Mouse (Mus musculus) kidney, embryonic 16.5 days (tissue): ENCODE data around the gene Cubn. TPM values are rescaled to one million over a fixed set of nuclear protein-coding genes. Genes with fewer than 3 reads are reported as not detected.

Experiments used
- ATAC-seq: fragments of 200-750 bp; cut with Nextera tagmentation; 2 replicates; pipeline ENCODE4 v1.8.0; 2017; ENCODE audit warnings: moderate TSS enrichment; ENCODE audit not compliant: low FRiP score, low TSS enrichment
- H3K27ac ChIP-seq: fragments of 300-500 bp; sonication (generic); 2 replicates; pipeline ENCODE4 v1.5.1; 2014; ENCODE audit warnings: low read length
- H3K27me3 ChIP-seq: fragments of 300-500 bp; sonication (generic); 2 replicates; pipeline ENCODE4 v1.6.1; 2014; ENCODE audit warnings: low read length, control low read depth, mixed read lengths; ENCODE audit not compliant: insufficient read depth
- H3K36me3 ChIP-seq: fragments of 300-500 bp; sonication (generic); 2 replicates; pipeline ENCODE4 v1.6.1; 2014; ENCODE audit warnings: low read length, control low read depth, mixed read lengths; ENCODE audit not compliant: insufficient read depth
- H3K4me1 ChIP-seq: fragments of 300-500 bp; sonication (generic); 2 replicates; pipeline ENCODE4 v1.6.1; 2014; ENCODE audit warnings: low read length, control low read depth, mixed read lengths; ENCODE audit not compliant: insufficient read depth
- H3K4me2 ChIP-seq: fragments of 300-500 bp; sonication (generic); replicated peaks from 2 replicates; pipeline ENCODE4 v1.6.1; 2014; ENCODE audit warnings: low read depth, low read length
- H3K4me3 ChIP-seq: fragments of 300-500 bp; sonication (generic); 2 replicates; pipeline ENCODE4 v1.5.1; 2014; ENCODE audit warnings: mild to moderate bottlenecking, low read length
- H3K9ac ChIP-seq: fragments of 300-500 bp; sonication (generic); replicated peaks from 2 replicates; pipeline ENCODE4 v1.6.1; 2014; ENCODE audit warnings: low read length
- H3K9me3 ChIP-seq: fragments of 300-500 bp; sonication (generic); 2 replicates; pipeline ENCODE4 v1.6.1; 2016; ENCODE audit warnings: low read length, control low read depth
- WGBS: fragments of 180-500 bp; shearing (Covaris S2); extraction: QIAGEN DNeasy Blood & Tissue Kit; methylation state at CpG from one replicate; pipeline ENCODE4 v1.1.7; 2014; 5-methylcytosine and 5-hydroxymethylcytosine counted together
- polyA plus RNA-seq: library from polyadenylated mRNA; unstranded; fragments of >200 nt; fragmentation: Nextera tagmentation; extraction: Ambion mirVana; gene quantifications from 2 replicates; pipeline ENCODE4 v1.2.1, GENCODE M21; 2015

Cubn gene
- polyA plus RNA-seq, 1 experiment from 2014 or later, result 7.9 TPM

- no peaks in the 10 kb centered on the region for H3K27me3 ChIP-seq
- 85% methylated on average over 2 of the region's 2 CpGs for WGBS
- H3K9me3 ChIP-seq, result no peaks in the 10 kb centered on the region
- H3K4me2 ChIP-seq, result no peak overlapping the region
- no peaks in the 10 kb centered on the region for H3K4me1 ChIP-seq
- H3K9ac ChIP-seq, result no peak overlapping the region
- no peak for ATAC-seq
- no peaks in the 10 kb centered on the region for H3K36me3 ChIP-seq
- no peak overlapping the region for H3K4me3 ChIP-seq
- no peak overlapping the region for H3K27ac ChIP-seq
Measured at GRCm38 (mm10) chr2:13526205-13526604, 34.6 kb upstream of the Cubn start.

DNA sequence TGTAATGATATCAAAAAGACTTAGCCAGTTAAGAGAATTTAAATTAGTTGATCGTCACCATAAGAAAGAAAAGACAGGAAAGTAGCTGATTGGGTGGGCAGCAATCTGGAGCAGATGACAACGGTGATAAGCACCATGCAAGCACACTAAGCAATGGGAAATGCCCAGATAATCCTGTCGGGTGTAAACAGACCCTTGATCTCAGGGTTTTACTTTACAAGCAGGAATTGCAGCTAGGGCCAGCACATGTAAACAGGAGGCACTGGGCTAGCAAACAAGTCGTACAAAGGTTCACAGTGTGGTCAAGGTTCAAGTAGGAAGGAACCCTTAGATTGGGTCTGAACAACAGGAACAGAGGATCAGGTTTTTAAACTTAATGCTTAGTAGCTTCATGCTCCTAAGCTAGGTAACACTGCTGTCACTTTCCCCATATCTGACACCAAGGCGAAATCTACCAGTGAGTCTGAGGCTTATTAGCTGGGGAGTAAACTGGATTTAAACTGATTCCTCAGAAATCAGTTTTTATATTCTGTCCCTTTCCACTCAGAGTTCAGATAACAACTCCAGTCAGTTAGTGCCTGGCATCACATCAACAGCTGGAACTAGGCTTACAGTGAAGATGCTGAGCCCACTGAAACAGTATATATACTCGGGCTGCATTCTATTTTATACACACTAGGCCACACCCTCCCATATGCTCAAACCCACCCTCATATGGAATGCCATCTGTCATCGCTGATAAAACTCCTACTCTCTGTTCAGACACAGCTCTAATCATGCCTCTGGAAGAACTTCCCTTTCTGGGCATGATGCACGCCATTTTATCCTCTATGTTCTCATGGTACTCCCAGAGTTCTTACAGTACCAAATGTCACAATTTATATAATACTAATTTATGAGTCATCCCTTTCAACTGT, 32.2 kb upstream of the Cubn start:
- WGBS, result 69% methylated on average over 8 of the region's 8 CpGs
- Histone ChIP-seq H3K4me3 (no peak overlapping the region), H3K9me3 (no peaks in the 10 kb centered on the region), H3K4me1 (no peaks in the 10 kb centered on the region), H3K9ac (no peak overlapping the region), H3K27me3 (no peaks in the 10 kb centered on the region), H3K27ac (no peak overlapping the region), H3K4me2 (no peak overlapping the region), H3K36me3 (no peaks in the 10 kb centered on the region)
- ATAC-seq, result no peak

- Histone ChIP-seq H3K4me1 (no peaks in the 10 kb centered on the region), H3K9me3 (no peaks in the 10 kb centered on the region), H3K36me3 (0 out of 2 replicates have a peak, but pooled peaks cover 4% of the 10 kb centered on the region), H3K9ac (no peak overlapping the region), H3K4me2 (no peak overlapping the region), H3K27ac (no peak overlapping the region), H3K27me3 (no peaks in the 10 kb centered on the region), H3K4me3 (no peak overlapping the region)
- WGBS, result 60% methylated on average over 8 of the region's 8 CpGs
- no peak for ATAC-seq
Measured at GRCm38 (mm10) chr2:13522106-13522505, 30.5 kb upstream of the Cubn start.

- no peak for ATAC-seq
- 74% methylated on average over 4 of the region's 4 CpGs for WGBS
Measured at GRCm38 (mm10) chr2:13514949-13515348, 23.3 kb upstream of the Cubn start.

DNA sequence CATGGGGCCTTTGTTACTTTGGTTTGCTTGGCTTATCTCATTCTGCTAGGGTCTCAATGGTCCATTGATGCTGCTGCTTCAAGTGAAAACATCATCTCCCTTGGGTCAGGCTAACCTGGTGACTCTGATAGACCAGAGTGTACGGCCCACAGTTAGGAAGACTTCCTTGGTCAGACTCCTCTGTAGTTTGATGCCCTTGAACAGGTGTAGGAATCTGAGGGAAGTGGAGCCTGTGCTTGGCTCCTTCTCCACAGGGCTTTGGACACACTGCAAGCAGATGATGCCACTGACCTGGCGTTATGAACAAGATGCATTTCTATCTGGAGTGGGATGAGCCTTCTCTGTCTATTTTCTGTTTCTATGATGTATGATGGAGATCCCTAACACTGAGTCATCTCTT, 11.1 kb upstream of the Cubn start:
- no peak for ATAC-seq
- H3K4me1 ChIP-seq, result no peaks in the 10 kb centered on the region
- WGBS, result 93% methylated on average over 2 of the region's 2 CpGs
- H3K36me3 ChIP-seq, result no peaks in the 10 kb centered on the region
- H3K4me2 ChIP-seq, result no peak overlapping the region
- no peaks in the 10 kb centered on the region for H3K27me3 ChIP-seq
- no peaks in the 10 kb centered on the region for H3K9me3 ChIP-seq
- no peak overlapping the region for H3K4me3 ChIP-seq
- H3K27ac ChIP-seq, result no peak overlapping the region
- no peak overlapping the region for H3K9ac ChIP-seq

More at GRCm38 (mm10) chr2:13514949-13515348, 23.3 kb upstream of the Cubn start:
- no peak overlapping the region for H3K9ac ChIP-seq
- no peaks in the 10 kb centered on the region for H3K9me3 ChIP-seq
- H3K4me1 ChIP-seq, result no peaks in the 10 kb centered on the region
- H3K27ac ChIP-seq, result no peak overlapping the region
- H3K4me3 ChIP-seq, result no peak overlapping the region
- no peaks in the 10 kb centered on the region for H3K27me3 ChIP-seq
- H3K4me2 ChIP-seq, result no peak overlapping the region
- H3K36me3 ChIP-seq, result 0 out of 2 replicates have a peak, but pooled peaks cover 4% of the 10 kb centered on the region

DNA sequence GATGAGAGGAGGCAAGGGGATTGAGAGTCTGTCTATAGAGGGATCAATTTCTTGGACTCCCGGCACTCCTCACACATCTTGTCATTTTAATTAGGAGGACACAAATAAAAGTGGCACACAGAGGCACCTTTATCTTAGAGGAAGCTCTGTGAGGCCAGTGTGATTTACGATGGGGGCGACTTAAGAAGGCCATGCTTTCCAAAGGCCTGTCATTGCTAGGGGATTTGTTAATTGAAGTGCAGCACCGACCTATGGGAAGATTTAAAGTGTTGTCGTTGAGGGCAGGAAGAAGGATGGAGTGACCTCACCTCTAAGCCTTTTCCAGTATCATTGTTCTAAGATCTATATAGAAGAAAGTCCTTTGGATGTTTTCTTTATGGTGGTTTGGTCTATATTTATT, 9.9 kb upstream of the Cubn start:
- Histone ChIP-seq H3K4me2 (no peak overlapping the region), H3K36me3 (no peaks in the 10 kb centered on the region), H3K9me3 (no peaks in the 10 kb centered on the region), H3K4me3 (no peak overlapping the region), H3K4me1 (no peaks in the 10 kb centered on the region), H3K27me3 (no peaks in the 10 kb centered on the region), H3K9ac (no peak overlapping the region), H3K27ac (no peak overlapping the region)
- peak; percentile 64; the same call in 1 of the 2 replicates for ATAC-seq
- WGBS, result 12% methylated on average over 5 of the region's 5 CpGs

GRCm38 (mm10) chr2:13500298-13500999, 8.8 kb upstream of the Cubn start:
- ATAC-seq, result peak; percentile 67; the same call in 1 of the 2 replicates
- Histone ChIP-seq H3K9ac (no peak overlapping the region), H3K27ac (no peak overlapping the region), H3K4me1 (no peaks in the 10 kb centered on the region), H3K27me3 (no peaks in the 10 kb centered on the region), H3K4me3 (no peak overlapping the region), H3K9me3 (no peaks in the 10 kb centered on the region), H3K36me3 (no peaks in the 10 kb centered on the region), H3K4me2 (no peak overlapping the region)
- WGBS, result 55% methylated on average over 5 of the region's 5 CpGs

GRCm38 (mm10) chr2:13499196-13499595, 7.6 kb upstream of the Cubn start:
- no peak overlapping the region for H3K9ac ChIP-seq
- no peak overlapping the region for H3K27ac ChIP-seq
- H3K9me3 ChIP-seq, result no peaks in the 10 kb centered on the region
- H3K4me2 ChIP-seq, result no peak overlapping the region
- 64% methylated on average over 7 of the region's 7 CpGs for WGBS
- H3K4me3 ChIP-seq, result no peak overlapping the region
- ATAC-seq, result no peak
- H3K4me1 ChIP-seq, result no peaks in the 10 kb centered on the region
- no peaks in the 10 kb centered on the region for H3K36me3 ChIP-seq
- H3K27me3 ChIP-seq, result no peaks in the 10 kb centered on the region

DNA sequence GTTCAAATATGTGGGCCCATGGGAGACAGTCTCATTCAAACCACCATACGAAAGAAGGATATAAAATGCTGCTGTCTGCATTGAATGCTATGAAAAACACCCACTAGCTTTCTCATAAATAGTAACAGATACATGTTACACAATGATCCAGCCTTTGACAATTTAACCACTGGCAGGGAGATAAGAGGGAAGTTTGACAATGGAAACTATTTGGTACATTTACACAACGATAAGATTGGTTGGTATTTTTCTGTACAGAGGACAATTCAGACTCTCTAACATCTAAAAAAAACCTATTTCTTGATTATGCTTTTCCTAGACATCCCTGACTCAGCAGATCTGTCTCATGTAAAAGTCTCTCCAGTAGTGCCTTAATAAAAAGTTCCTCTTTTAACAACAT, 4.5 kb upstream of the Cubn start:
- H3K4me1 ChIP-seq, result 0 out of 2 replicates have a peak, but pooled peaks cover 3% of the 10 kb centered on the region
- 70% methylated on average over 2 of the region's 2 CpGs for WGBS
- no peaks in the 10 kb centered on the region for H3K9me3 ChIP-seq
- ATAC-seq, result no peak
- H3K9ac ChIP-seq, result no peak overlapping the region
- H3K4me3 ChIP-seq, result no peak overlapping the region
- H3K27ac ChIP-seq, result no peak overlapping the region
- no peak overlapping the region for H3K4me2 ChIP-seq
- no peaks in the 10 kb centered on the region for H3K36me3 ChIP-seq
- H3K27me3 ChIP-seq, result no peaks in the 10 kb centered on the region

DNA sequence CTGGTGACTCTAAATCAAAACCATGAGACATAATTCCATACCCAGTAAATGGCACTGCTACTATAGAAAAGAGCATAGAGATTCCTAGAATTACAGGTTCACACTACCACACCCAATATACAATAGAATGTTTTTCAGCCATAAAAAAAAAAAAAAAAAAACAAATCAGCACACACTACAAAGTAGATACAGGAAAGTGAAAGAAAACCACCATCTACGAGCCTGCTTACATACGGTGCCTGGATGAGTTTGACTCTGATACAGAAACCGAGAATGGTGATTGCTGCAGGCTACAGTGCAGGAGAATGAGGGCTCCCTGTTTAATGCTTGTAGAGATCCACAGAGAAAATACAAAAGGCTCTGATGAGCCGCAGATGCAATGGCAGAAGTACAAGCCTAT, 1.3 kb upstream of the Cubn start:
- Histone ChIP-seq H3K36me3 (no peaks in the 10 kb centered on the region), H3K4me1 (0 out of 2 replicates have a peak, but pooled peaks cover 3% of the 10 kb centered on the region), H3K27me3 (no peaks in the 10 kb centered on the region), H3K4me3 (no peak overlapping the region), H3K9me3 (no peaks in the 10 kb centered on the region), H3K4me2 (no peak overlapping the region), H3K9ac (no peak overlapping the region), H3K27ac (no peak overlapping the region)
- 86% methylated on average over 4 of the region's 4 CpGs for WGBS
- no peak for ATAC-seq
